In the genomic region with DNA sequence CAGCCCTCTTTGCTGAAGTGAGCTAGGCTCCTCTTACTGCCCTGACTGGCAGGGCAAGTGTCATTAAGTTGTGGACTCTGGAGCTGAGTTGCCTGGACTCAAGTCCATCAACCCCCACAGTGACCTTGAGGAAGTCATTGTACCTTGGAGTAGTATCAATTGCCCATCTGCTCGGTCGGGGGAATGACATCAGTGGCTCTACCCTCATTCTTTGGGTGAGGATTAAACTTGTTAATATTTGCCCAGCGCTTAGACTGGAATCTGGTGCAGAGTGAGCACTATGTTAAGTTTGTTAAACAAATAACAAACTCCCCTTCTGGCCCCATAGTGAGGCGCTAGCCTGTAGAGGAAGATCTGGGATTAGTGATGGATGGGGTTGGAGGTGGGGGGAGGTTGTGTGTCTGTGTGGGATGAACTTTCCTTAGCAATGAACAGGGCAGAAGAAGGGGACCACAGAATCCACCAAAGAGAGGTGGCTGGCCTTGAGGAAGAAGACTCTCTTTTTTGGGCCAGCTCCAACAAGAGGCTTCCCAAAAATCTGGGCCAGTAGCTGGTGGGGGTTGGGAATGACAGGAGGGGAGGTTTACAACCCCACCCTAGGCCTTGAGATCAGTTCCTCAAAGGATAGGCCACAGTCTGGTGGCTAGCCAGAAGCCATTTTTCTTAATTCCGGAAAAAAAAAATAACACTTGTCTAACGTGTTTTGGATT, we compare ENCODE assay signal across 9 mouse cellular contexts. TPM values are rescaled to one million over a fixed set of nuclear protein-coding genes. Genes with fewer than 3 reads are reported as not detected.
DNase-seq lines count a peak whose midpoint lies in the region; ATAC-seq and TF ChIP-seq lines count a peak whose summit lies in the region.
"Had no signal": no experiment of that assay in that cellular context is flagged by ENCODE, and none has a peak within 500 bp of the region (broad histone marks: within the 10 kb centered on the region; RNA-seq: fewer than 3 reads in every experiment).

No protein-coding gene starts in this region.

- H3K9ac ChIP-seq in forebrain, embryonic 14.5 days (ENCODE audit: low read length), result no peak overlapping the region
- H3K9ac ChIP-seq: embryonic facial prominence, embryonic 15.5 days had no signal

- WGBS in limb, embryonic 10.5 days, result 15% methylated on average over 6 of the region's 6 CpGs
- 18% methylated on average over 6 of the region's 6 CpGs for WGBS in forebrain, embryonic 14.5 days

- H3K4me2 ChIP-seq in forebrain, embryonic 14.5 days (ENCODE audit: low read length), result no peak overlapping the region

- DNase-seq in cerebellum, postnatal 10 days, result peak; percentile 49 to 51
- no peak for DNase-seq in cerebellum, postnatal 14 days
- DNase-seq in testis, postnatal 10 days (ENCODE audit: low spot score), result peak; percentile 58
- no peak for DNase-seq in testis, postnatal 14 days (ENCODE audit: low spot score)
- DNase-seq in limb, embryonic 10.5 days (ENCODE audit: low spot score), result no peak
- no peak for DNase-seq in gastrocnemius, adult 2 months
- no peak for DNase-seq in forebrain, embryonic 14.5 days (ENCODE audit: low spot score)
- DNase-seq in right cerebral cortex, adult 18-20 months, result no peak

- H3K9me3 ChIP-seq in limb, embryonic 10.5 days (replicated peaks), result no peaks in the 10 kb centered on the region
- no peaks in the 10 kb centered on the region for H3K9me3 ChIP-seq in forebrain, embryonic 14.5 days (replicated peaks; ENCODE audit: control insufficient read depth, low read length)
- H3K9me3 ChIP-seq: embryonic facial prominence, embryonic 15.5 days had no signal

- no peaks in the 10 kb centered on the region for H3K36me3 ChIP-seq in limb, embryonic 10.5 days
- H3K36me3 ChIP-seq in forebrain, embryonic 14.5 days (ENCODE audit: control insufficient read depth, insufficient read depth, low read length), result no peaks in the 10 kb centered on the region
- H3K36me3 ChIP-seq: embryonic facial prominence, embryonic 15.5 days had no signal

- intact Hi-C loops in gastrocnemius, adult 2 months (cut with DNase I), result no loop called here

- 0 out of 2 replicates have a peak overlapping the region, but pooled peaks have one; percentile 38 for H3K27ac ChIP-seq in limb, embryonic 10.5 days
- H3K27ac ChIP-seq in gastrocnemius, adult 2 months, result no peak overlapping the region
- H3K27ac ChIP-seq in forebrain, embryonic 14.5 days (ENCODE audit: low read depth, low read length), result no peak overlapping the region

- no peak for ATAC-seq in forebrain, embryonic 14.5 days

- TF ChIP-seq CTCF in gastrocnemius, adult 2 months (IDR thresholded peaks at IDR 0.05), result no peak

- H3K4me3 ChIP-seq in limb, embryonic 10.5 days, result no peak overlapping the region
- H3K4me3 ChIP-seq in gastrocnemius, adult 2 months, result no peak overlapping the region
- H3K4me3 ChIP-seq in forebrain, embryonic 14.5 days (ENCODE audit: low read depth, low read length), result no peak overlapping the region

- H3K4me1 ChIP-seq in limb, embryonic 10.5 days, result peaks cover 59% of the 10 kb centered on the region
- H3K4me1 ChIP-seq in forebrain, embryonic 14.5 days (ENCODE audit: control insufficient read depth, insufficient read depth, low read length), result peaks cover 33% of the 10 kb centered on the region

- H3K27me3 ChIP-seq in limb, embryonic 10.5 days (ENCODE audit: low read depth, poor library complexity, severe bottlenecking), result peaks cover 33% of the 10 kb centered on the region
- peaks cover 4% of the 10 kb centered on the region; the same call in 1 of the 2 replicates for H3K27me3 ChIP-seq in forebrain, embryonic 14.5 days (replicated peaks; ENCODE audit: control insufficient read depth, insufficient read depth, low read length)

RNA-seq across cellular contexts. Expression of a gene that starts 4.2 kb away (rescaled TPM):
- 53.4 and 55.7 TPM in 2 replicates for polyA plus RNA-seq in limb, embryonic 10.5 days (2016; fragmentation: Nextera tagmentation; extraction: Ambion mirVana)
- total RNA-seq in gastrocnemius, adult 2 months (2021), result 10 to 100 TPM in 1 of 2 experiments, 1 to 10 TPM in 1; 4.7 to 12.9 TPM
- polyA plus RNA-seq in forebrain, embryonic 14.5 days (2014; fragmentation: Nextera tagmentation; extraction: Ambion mirVana), result 28.1 and 30.1 TPM in 2 replicates

Comparison
In these comparisons a context has a peak if more than half of its experiments do, and no peak if none do; other contexts are left out.
1. DNase-seq: peak in cerebellum, postnatal 10 days (2 of 2) and testis, postnatal 10 days (single experiment); none in cerebellum, postnatal 14 days (0 of 2), testis, postnatal 14 days (single experiment), limb, embryonic 10.5 days (single experiment), gastrocnemius, adult 2 months (single experiment), forebrain, embryonic 14.5 days (single experiment) and right cerebral cortex, adult 18-20 months (single experiment).